17 mouse cellular contexts compared by ENCODE assay signal in the genomic region with DNA sequence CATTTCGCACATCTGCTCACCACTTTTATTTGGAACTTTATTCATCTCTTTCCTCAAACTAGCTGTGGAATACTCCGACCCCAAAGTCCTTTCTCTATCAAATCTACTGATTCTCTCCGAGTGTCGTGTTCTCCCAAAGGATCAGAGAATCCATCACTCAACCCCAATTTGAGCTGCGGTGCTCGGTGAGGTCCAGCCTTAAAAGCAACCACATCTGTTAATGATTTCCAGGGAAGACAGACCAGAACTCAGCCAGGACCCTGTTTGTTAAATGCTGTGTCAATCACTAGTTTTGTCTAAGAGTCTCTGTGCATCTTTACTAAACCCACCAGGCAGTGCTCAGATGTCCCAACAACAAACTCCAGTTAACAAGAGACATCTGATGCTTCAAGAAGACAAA.
"Had no signal": no experiment of that assay in that cellular context is flagged by ENCODE, and none has a peak within 500 bp of the region (broad histone marks: within the 10 kb centered on the region; RNA-seq: fewer than 3 reads in every experiment).

No protein-coding gene starts in this region.

- H3K27ac ChIP-seq: lung, embryonic 15.5 days; macrophage; midbrain, embryonic 13.5 days; midbrain, embryonic 15.5 days; neural tube, embryonic 12.5 days; stomach, embryonic 15.5 days; stomach, postnatal 0 days had no signal

- H3K4me2 ChIP-seq: lung, embryonic 15.5 days; midbrain, embryonic 11.5 days; midbrain, embryonic 13.5 days; midbrain, embryonic 15.5 days; neural tube, embryonic 12.5 days; stomach, embryonic 15.5 days had no signal

- H3K9me3 ChIP-seq: lung, embryonic 15.5 days; midbrain, embryonic 13.5 days; midbrain, embryonic 15.5 days; neural tube, embryonic 12.5 days; stomach, embryonic 15.5 days had no signal

- ATAC-seq: lung, postnatal 0 days; midbrain, embryonic 13.5 days; midbrain, embryonic 15.5 days had no signal

- H3K27me3 ChIP-seq: lung, embryonic 15.5 days; midbrain, embryonic 13.5 days; midbrain, embryonic 15.5 days; neural tube, embryonic 12.5 days; stomach, embryonic 15.5 days had no signal

- H3K4me3 ChIP-seq: lung, embryonic 15.5 days; megakaryocyte, embryonic 14.5 days; midbrain, embryonic 13.5 days; midbrain, embryonic 15.5 days; neural tube, embryonic 12.5 days; stomach, embryonic 15.5 days had no signal

- H3K9ac ChIP-seq: lung, embryonic 15.5 days; midbrain, embryonic 13.5 days; midbrain, embryonic 15.5 days; neural tube, embryonic 12.5 days; stomach, embryonic 15.5 days had no signal

- H3K4me1 ChIP-seq: lung, embryonic 15.5 days; neural tube, embryonic 12.5 days; stomach, embryonic 15.5 days had no signal

- H3K36me3 ChIP-seq: lung, embryonic 15.5 days; midbrain, embryonic 13.5 days; midbrain, embryonic 15.5 days; neural tube, embryonic 12.5 days; stomach, embryonic 15.5 days had no signal

- DNase-seq: lung, adult 2 months; lung, postnatal 14 days; lung, postnatal 36 days; right cerebral cortex, postnatal 14 days; thymus, adult 2 months; thymus, postnatal 25 days; thymus, postnatal 4 days had no signal
